Mouse (Mus musculus): ENCODE measurements around the gene Enthd1.

- TF ChIP-seq POLR2A (IDR thresholded peaks at IDR 0.05; ENCODE audit: borderline replicate concordance, insufficient read depth, low read length): no peak
- TF ChIP-seq CTCF (IDR thresholded peaks at IDR 0.05; ENCODE audit: borderline replicate concordance, insufficient read depth, low read depth, low read length): no peak
These were observed 9.8 kb downstream of the Enthd1 start for GRCm38 (mm10) chr15:80554860-80555822.
